Mouse (Mus musculus): ENCODE data around the gene Acot3.
"Not testable (repeated sequence)": the region's sequence is repeated elsewhere in the genome, so short reads cannot be mapped to it uniquely, and the experiment has no call there.

The Acot3 gene

DNA sequence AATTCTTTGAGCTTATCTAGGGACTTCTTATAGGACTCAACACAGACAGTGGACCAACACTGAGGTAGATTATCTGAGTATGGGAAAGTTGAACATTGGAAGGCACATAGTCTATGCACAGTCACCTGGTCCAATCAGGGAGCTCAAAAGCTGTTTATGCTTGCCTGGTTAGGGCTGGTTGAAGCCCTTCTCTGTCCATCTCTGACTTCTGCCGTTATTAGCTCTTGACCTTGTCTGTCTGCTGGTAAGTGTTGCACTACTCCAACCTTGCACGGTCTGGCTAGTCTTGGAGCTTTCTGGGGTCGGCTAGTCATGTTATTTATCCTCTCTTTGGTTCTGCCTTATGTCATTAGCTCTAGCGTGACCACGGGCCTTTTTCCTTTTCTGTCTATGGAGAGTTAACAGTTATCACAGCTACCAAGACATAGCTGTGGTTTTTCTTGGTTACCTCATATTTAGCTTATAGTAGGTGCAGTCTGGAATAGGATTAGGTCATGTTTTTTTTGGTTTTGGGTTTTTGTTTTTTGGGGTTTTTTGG is at the start of gene Acot3:
Gene Acot3 (plus strand): TSS at position 208 of the 538 bp plus-strand sequence.
- no peak for DNase-seq (ENCODE audit: low spot score)

- no peak for DNase-seq (ENCODE audit: low spot score)
These were observed 48.1 kb upstream of the Acot3 start for GRCm38 (mm10) chr12:84003866-84004265.

DNA sequence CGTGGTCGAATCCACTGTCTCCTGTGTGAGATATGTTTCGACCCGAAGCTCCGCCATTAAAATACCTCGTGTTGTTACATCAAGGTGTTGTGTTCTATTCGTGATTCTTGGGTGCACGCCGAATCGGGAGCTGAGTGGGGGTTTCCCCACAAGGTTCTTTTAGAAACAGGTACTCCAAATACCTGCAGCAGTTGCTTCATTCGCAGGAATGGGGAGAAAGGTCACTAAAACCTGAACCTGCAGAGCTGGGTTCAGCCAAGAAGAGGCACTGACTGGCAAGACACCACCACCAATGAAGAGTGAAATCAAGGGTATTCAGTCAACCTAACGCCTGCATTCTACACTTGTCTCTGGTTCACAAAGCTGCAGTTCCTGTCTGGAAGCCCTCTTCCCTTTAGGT is 43.7 kb upstream of the Acot3 start:
- no peak for DNase-seq (ENCODE audit: low spot score)

GRCm38 (mm10) chr12:84008729-84009128 is 43.2 kb upstream of the Acot3 start:
- DNase-seq (ENCODE audit: low spot score) = no peak

GRCm38 (mm10) chr12:84009171-84009965 is 42.6 kb upstream of the Acot3 start, which contains the start of gene Acot1:
TSS of gene Acot1 (plus strand) at chr12:84009490.
- DNase-seq (ENCODE audit: low spot score) = peak; percentile 77

DNA sequence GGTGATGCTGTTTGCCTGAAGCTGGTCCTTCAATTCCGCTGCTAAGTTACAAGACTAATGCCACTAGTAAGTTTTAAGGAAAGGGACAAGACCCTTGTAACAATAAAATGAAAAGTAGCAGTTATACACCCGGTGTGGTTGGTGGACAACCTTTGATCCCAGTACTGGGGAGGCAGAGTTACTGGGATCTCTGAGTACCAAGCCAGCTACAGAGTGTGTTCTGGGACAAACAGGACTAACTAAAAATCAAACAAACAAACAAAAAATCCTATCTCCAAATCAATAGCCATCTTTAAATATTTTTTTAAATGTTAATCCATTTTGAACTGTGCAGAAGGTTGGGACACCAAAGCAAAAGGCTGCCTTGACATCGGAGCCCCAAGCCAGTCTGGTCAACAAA is 41.7 kb upstream of the Acot3 start:
- DNase-seq (ENCODE audit: low spot score) = no peak

DNA sequence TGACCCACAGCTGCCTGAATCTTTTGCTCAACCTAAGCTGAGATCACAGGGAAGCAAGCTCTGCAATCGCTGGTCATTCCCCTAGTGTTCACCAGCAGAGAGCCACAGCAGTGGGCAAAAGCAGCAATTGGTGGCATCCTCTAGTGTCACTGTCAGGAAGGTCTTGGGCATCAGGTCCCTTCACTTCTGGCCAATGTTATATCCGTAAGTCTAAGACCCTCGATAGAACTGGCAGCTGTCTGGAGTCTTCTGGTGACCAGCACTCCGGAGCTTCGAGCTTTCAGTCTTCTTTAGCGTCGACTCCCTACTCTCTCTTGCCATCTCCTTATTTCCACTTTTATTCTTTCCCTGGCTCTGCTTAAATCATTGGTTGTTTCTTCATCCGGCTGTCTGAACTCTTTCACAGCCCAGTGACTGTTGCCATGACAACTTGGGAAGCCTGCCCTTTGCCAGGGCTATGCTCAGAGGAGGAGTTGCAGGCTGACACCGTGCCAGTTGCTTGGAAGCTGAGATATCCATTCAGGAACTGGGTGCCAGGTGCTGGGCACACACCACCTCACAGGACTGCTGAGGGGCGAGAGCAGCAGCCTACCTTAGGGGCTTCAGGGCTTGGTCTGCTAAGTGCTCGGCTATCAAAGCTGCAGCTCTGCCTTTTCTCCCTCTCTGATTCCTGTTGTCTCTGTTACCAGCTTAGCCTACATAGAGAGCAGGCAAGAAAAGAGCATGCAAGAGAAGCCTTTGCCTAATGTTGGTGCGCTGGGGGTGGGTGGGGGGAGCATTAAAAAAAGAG is 40.5 kb upstream of the Acot3 start:
- DNase-seq (ENCODE audit: low spot score) = peak; percentile 77

DNA sequence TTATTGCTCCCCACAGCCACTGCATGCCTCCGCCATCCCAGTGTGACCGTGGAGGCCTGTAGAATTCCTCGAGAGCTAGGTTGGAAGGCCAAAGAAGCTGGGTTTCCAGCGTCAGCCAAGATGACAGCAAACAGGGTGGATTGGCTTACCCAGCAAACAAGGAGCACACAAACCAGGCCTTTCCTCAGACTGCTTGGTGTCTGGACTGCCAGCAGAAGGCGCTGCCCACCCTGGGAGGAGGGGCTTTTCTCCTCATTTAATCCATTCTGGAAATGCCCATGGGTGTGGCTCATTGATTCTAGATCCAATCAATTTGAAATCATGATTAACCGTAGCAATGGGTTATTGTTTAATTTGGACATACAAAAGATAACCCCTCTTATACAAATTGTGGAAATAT is 38.8 kb upstream of the Acot3 start:
- DNase-seq (ENCODE audit: low spot score) = no peak

GRCm38 (mm10) chr12:84013701-84014100 is 38.2 kb upstream of the Acot3 start:
- no peak for DNase-seq (ENCODE audit: low spot score)

- peak; percentile 58 for DNase-seq (ENCODE audit: low spot score)
These were observed 31.4 kb upstream of the Acot3 start for GRCm38 (mm10) chr12:84020528-84020927.

- DNase-seq (ENCODE audit: low spot score) = not testable (repeated sequence)
These were observed 29.7 kb upstream of the Acot3 start for GRCm38 (mm10) chr12:84022266-84022665.

- DNase-seq (ENCODE audit: low spot score) = no peak
These were observed 28.7 kb upstream of the Acot3 start for GRCm38 (mm10) chr12:84023052-84023745.

GRCm38 (mm10) chr12:84025888-84026287 is 26.1 kb upstream of the Acot3 start:
- DNase-seq (ENCODE audit: low spot score) = no peak

- not testable (repeated sequence) for DNase-seq (ENCODE audit: low spot score)
These were observed 23.6 kb upstream of the Acot3 start for GRCm38 (mm10) chr12:84028328-84028727.

DNA sequence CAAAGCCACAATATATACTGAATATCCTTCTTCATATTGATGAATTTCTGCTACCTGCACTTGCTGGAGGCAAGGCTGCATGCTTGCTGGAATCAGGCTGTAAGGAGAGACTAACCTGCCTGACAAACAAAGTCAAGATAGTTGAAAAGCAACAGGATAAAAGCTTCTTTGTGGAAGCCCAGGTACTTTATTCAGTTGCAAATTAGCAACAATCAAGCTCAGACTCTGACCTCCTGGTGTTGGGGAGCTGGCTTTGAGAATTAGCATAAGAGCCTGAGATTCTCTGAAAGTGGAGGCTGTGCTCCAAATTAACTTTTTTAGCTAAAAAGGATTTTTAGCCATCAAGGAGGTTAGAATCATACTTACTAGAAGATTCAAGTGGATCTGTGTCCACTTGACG is 22.9 kb upstream of the Acot3 start:
- DNase-seq (ENCODE audit: low spot score) = not testable (repeated sequence)

GRCm38 (mm10) chr12:84030659-84031332 is 21.1 kb upstream of the Acot3 start:
- peak; percentile 46 for DNase-seq (ENCODE audit: low spot score)

- no peak for DNase-seq (ENCODE audit: low spot score)
These were observed 19.1 kb upstream of the Acot3 start for GRCm38 (mm10) chr12:84032854-84033253.

GRCm38 (mm10) chr12:84033302-84033701 is 18.6 kb upstream of the Acot3 start:
- DNase-seq (ENCODE audit: low spot score) = not testable (repeated sequence)

GRCm38 (mm10) chr12:84034108-84034507 is 17.8 kb upstream of the Acot3 start:
- no peak for DNase-seq (ENCODE audit: low spot score)

DNA sequence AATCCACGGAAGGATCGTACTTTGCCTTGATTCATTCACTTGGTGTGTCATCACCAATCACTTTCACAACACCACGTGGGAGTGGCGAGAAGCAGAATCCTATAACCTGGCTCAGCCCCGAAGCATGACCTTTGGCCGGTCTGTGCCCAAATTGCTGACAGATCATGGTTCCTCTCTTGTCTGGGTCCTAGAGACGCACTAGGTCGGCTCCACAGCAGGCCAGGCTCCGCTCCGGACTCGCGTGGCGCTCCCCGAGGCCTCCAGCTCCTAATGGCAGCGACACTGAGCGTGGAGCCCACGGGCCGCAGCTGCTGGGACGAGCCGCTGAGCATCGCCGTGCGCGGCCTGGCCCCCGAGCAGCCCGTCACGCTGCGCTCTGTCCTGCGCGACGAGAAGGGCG is 13.7 kb upstream of the Acot3 start, which contains the start of gene Acot4:
Gene Acot4 (plus strand): TSS at position 139 of the 400 bp plus-strand sequence.
- DNase-seq (ENCODE audit: low spot score) = not testable (repeated sequence)

GRCm38 (mm10) chr12:84038691-84039111 is 13.2 kb upstream of the Acot3 start, which contains the start of gene Gm49366:
TSS of gene Gm49366 (plus strand) at chr12:84038935.
- DNase-seq (ENCODE audit: low spot score) = peak; percentile 64

Measured in testis, postnatal 14 days (tissue).